ENCODE assay signal across 22 mouse cellular contexts in genomic region chr12:71141189-71141588, GRCm38 (mm10). TPM values are rescaled to one million over a fixed set of nuclear protein-coding genes. Genes with fewer than 3 reads are reported as not detected.
A peak's percentile ranks its signal among the peaks of the same experiment; 100 is the strongest.
DNase-seq lines count a peak whose midpoint lies in the region; TF ChIP-seq lines count a peak whose summit lies in the region.
"Had no signal": no experiment of that assay in that cellular context is flagged by ENCODE, and none has a peak within 500 bp of the region (broad histone marks: within the 10 kb centered on the region; RNA-seq: fewer than 3 reads in every experiment).

No protein-coding gene starts in this region.

- no peak overlapping the region for H3K4me3 ChIP-seq in layer of hippocampus, adult 2 months
- H3K4me3 ChIP-seq: embryonic facial prominence, embryonic 15.5 days; hindbrain, embryonic 13.5 days; midbrain, embryonic 12.5 days; neural tube, embryonic 15.5 days had no signal

- TF ChIP-seq CTCF in layer of hippocampus, adult 2 months (conservative IDR thresholded peaks at IDR 0.05): peak; percentile 45

- H3K27ac ChIP-seq in layer of hippocampus, adult 2 months: no peak overlapping the region
- H3K27ac ChIP-seq: embryonic facial prominence, embryonic 15.5 days; hindbrain, embryonic 13.5 days; midbrain, embryonic 12.5 days; neural tube, embryonic 15.5 days had no signal

- DNase-seq in layer of hippocampus, adult 2 months (ENCODE audit: low spot score in 2 of 2): no peak
- no peak for DNase-seq in layer of hippocampus, postnatal 10 days (ENCODE audit: low spot score in 2 of 2)
- DNase-seq in A20 (ENCODE audit: low read depth, low spot score) (peak; percentile 17), MEL-GATA-1-ER (ENCODE audit: extremely low read depth, low read depth) (peak; percentile 6)
- DNase-seq in induced T-regulatory cell, adult 2 months (ENCODE audit: low read depth): peak; percentile 24
- no peak for DNase-seq in kidney, adult 8-10 months
- no peak for DNase-seq in spleen, postnatal 4 days (ENCODE audit: low spot score in 2 of 2)
- DNase-seq: adrenal gland, postnatal 25 days; cerebellum, adult 9-10 months; gastrocnemius, postnatal 14 days; heart, postnatal 36 days; lung, adult 18-20 months; lung, postnatal 14 days; thymus, postnatal 14 days had no signal

RNA-seq across cellular contexts. Expression of gene 2700049A03Rik, which starts 4.5 kb away (rescaled TPM):
- total RNA-seq in layer of hippocampus, adult 2 months (2021): 1 to 10 TPM; 7.5 to 9.0 TPM
- 1 to 10 TPM; 7.2 to 7.9 TPM for total RNA-seq in layer of hippocampus, postnatal 10 days (2021)

RNA-seq across cellular contexts. Expression of gene Timm9, which starts 4.7 kb away (rescaled TPM):
- 10 to 100 TPM; 61.7 to 69.7 TPM for total RNA-seq in layer of hippocampus, adult 2 months (2021)
- 10 to 100 TPM; 71.5 to 72.2 TPM for total RNA-seq in layer of hippocampus, postnatal 10 days (2021)

RNA-seq across cellular contexts. Expression of gene Tomm20l, which starts 30.0 kb away (rescaled TPM):
- total RNA-seq in layer of hippocampus, adult 2 months (2021): not detected
- not detected for total RNA-seq in layer of hippocampus, postnatal 10 days (2021)
- total RNA-seq: common myeloid progenitor, adult 5-6 weeks; ES-E14; gastrocnemius, postnatal 14 days; layer of hippocampus, postnatal 14 days; megakaryocyte, adult 5-6 weeks had no signal

Comparison
In these comparisons a context has a peak if more than half of its experiments do, and no peak if none do; other contexts are left out.
1. DNase-seq: peak in A20 (single experiment), MEL-GATA-1-ER (single experiment) and induced T-regulatory cell, adult 2 months (single experiment); none in layer of hippocampus, adult 2 months (0 of 2), layer of hippocampus, postnatal 10 days (0 of 2), kidney, adult 8-10 months (0 of 2) and spleen, postnatal 4 days (0 of 2).